Mouse (Mus musculus) ES-Bruce4 (cell line): Measurements from ENCODE around the gene Agps.

Experiments used
- CTCF ChIP-seq: IDR thresholded peaks from one replicate; pipeline ENCODE4 v1.8.1; 2011; ENCODE audit warnings: low read depth, low read length
- EP300 ChIP-seq: IDR thresholded peaks from 2 replicates; pipeline ENCODE4 v1.6.1; 2011; ENCODE audit warnings: low read depth, low read length; ENCODE audit not compliant: insufficient read depth

DNA sequence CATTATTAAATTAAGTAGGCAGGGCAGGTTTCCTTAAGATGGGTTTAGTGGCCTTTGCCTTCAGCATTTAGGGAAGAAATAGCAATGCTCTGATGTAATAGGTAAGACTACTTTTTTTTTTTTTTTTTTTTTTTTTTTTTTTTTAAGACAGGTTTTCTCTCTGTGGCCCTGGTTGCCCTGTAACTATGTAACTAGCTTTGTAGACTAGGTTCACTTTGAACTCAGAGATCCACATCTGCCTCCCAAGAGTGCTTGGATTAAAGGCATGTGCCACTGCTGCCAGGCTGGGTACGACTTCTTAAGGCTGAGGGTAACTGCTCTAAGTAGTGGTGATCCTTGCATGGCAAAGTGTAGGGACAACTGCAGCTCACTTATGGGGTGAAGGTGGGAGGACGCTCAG, 2.5 kb downstream of the Agps start:
- TF ChIP-seq CTCF = no peak
- no peak for TF ChIP-seq EP300
